Mouse (Mus musculus) CD4-positive helper T cell, adult 2 months (primary cell): ENCODE data around the gene Vmn1r224.

ENCODE experiments used
- DNase-seq: peaks from one replicate; pipeline ENCODE4 v3.0.0-alpha.2; 2012; ENCODE audit warnings: low read depth, missing footprints, low spot score

Gene Vmn1r224

GRCm38 (mm10) chr17:20413846-20414245 is at the start of gene Vmn1r224:
Gene Vmn1r224 (plus strand): TSS chr17:20414146.
- no peak for DNase-seq

- DNase-seq: no peak
These were observed 14.8 kb upstream of the Vmn1r224 start for GRCm38 (mm10) chr17:20399105-20399504.

- no peak for DNase-seq
These were observed 25.3 kb downstream of the Vmn1r224 start for GRCm38 (mm10) chr17:20439263-20439662.

- no peak for DNase-seq
These were observed 59.4 kb downstream of the Vmn1r224 start for GRCm38 (mm10) chr17:20473311-20473710.
